Mouse (Mus musculus): ENCODE results near the gene Vwf.

Gene Vwf

GRCm38 (mm10) chr6:125546474-125546873, at the start of gene Vwf:
Gene Vwf (plus strand): TSS chr6:125546774.
- no peak for DNase-seq

- no peak for DNase-seq
Observed at GRCm38 (mm10) chr6:125498062-125498461, 48.5 kb upstream of the Vwf start.

GRCm38 (mm10) chr6:125503186-125503802, 43.3 kb upstream of the Vwf start:
- no peak for DNase-seq

GRCm38 (mm10) chr6:125504622-125505355, 41.8 kb upstream of the Vwf start:
- no peak for DNase-seq

- DNase-seq: no peak
Observed at GRCm38 (mm10) chr6:125506427-125506826, 40.1 kb upstream of the Vwf start.

- no peak for DNase-seq
Observed at GRCm38 (mm10) chr6:125509783-125510182, 36.8 kb upstream of the Vwf start.

GRCm38 (mm10) chr6:125510645-125511044, 35.9 kb upstream of the Vwf start:
- no peak for DNase-seq

GRCm38 (mm10) chr6:125511196-125511595, 35.4 kb upstream of the Vwf start:
- no peak for DNase-seq

- peak; percentile 65 for DNase-seq
Observed at GRCm38 (mm10) chr6:125512950-125513596, 33.5 kb upstream of the Vwf start.

- peak; percentile 76 for DNase-seq
Observed at GRCm38 (mm10) chr6:125515503-125516315, 30.9 kb upstream of the Vwf start.

- no peak for DNase-seq
Observed at GRCm38 (mm10) chr6:125521558-125522193, 24.9 kb upstream of the Vwf start.

GRCm38 (mm10) chr6:125524027-125524426, 22.5 kb upstream of the Vwf start:
- no peak for DNase-seq

- no peak for DNase-seq
Observed at GRCm38 (mm10) chr6:125526066-125526465, 20.5 kb upstream of the Vwf start.

GRCm38 (mm10) chr6:125528614-125529200, 17.9 kb upstream of the Vwf start:
- DNase-seq: no peak

GRCm38 (mm10) chr6:125529479-125529878, 17.1 kb upstream of the Vwf start:
- DNase-seq: peak; percentile 29

- no peak for DNase-seq
Observed at GRCm38 (mm10) chr6:125533104-125533650, 13.4 kb upstream of the Vwf start.

GRCm38 (mm10) chr6:125534990-125535389, 11.6 kb upstream of the Vwf start:
- no peak for DNase-seq

- no peak for DNase-seq
Observed at GRCm38 (mm10) chr6:125538469-125538868, 8.1 kb upstream of the Vwf start.

GRCm38 (mm10) chr6:125539423-125539822, 7.2 kb upstream of the Vwf start:
- DNase-seq: no peak

GRCm38 (mm10) chr6:125540199-125540598, 6.4 kb upstream of the Vwf start:
- no peak for DNase-seq

- DNase-seq: no peak
Observed at GRCm38 (mm10) chr6:125540826-125541225, 5.7 kb upstream of the Vwf start.

- DNase-seq: no peak
Observed at GRCm38 (mm10) chr6:125541296-125541695, 5.3 kb upstream of the Vwf start.
